In the genomic region with DNA sequence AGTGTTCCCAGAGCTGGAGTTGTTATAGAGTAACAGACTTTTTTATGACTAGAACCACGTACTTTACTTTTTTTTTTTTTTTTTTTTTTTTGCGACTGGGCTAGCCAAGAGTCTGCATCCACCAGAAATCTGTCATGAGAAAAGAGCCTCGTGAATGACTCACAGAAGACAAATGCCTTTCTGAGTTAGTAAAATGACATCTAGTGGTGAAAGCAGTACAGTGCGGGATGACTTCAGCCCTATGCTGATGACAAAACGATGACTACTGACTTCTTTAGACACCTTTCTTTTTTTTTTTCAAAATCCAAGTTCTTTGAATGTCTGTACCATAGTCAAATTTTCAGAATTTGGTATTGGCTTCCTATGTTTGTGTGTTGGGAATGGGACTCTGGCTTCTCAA, we compare ENCODE assay signal across 8 mouse cellular contexts. TPM values are rescaled to one million over a fixed set of nuclear protein-coding genes. Genes with fewer than 3 reads are reported as not detected.
DNase-seq lines count a peak whose midpoint lies in the region; ATAC-seq and TF ChIP-seq lines count a peak whose summit lies in the region.

No protein-coding gene starts in this region.

- H3K27me3 ChIP-seq in E14TG2a.4 (ENCODE audit: insufficient read depth, low read length) = no peaks in the 10 kb centered on the region
- no peaks in the 10 kb centered on the region for H3K27me3 ChIP-seq in embryonic facial prominence, embryonic 14.5 days (replicated peaks; ENCODE audit: control insufficient read depth, insufficient read depth, low read length)
- no peaks in the 10 kb centered on the region for H3K27me3 ChIP-seq in heart, embryonic 16.5 days (ENCODE audit: control insufficient read depth, insufficient read depth, low read length)
- no peaks in the 10 kb centered on the region for H3K27me3 ChIP-seq in liver, embryonic 16.5 days (ENCODE audit: control insufficient read depth, insufficient read depth, low read depth, low read length)
- H3K27me3 ChIP-seq in neural tube, embryonic 14.5 days (ENCODE audit: control insufficient read depth, insufficient read depth, low read length) = no peaks in the 10 kb centered on the region

- H3K9ac ChIP-seq in embryonic facial prominence, embryonic 14.5 days (ENCODE audit: low read depth, low read length) = peak overlapping the region; percentile 79
- H3K9ac ChIP-seq in heart, embryonic 16.5 days (ENCODE audit: low read length) = peak overlapping the region; percentile 88
- H3K9ac ChIP-seq in liver, embryonic 16.5 days (ENCODE audit: low read depth, low read length) = peak overlapping the region; percentile 82
- H3K9ac ChIP-seq in neural tube, embryonic 14.5 days (replicated peaks; ENCODE audit: low read depth, low read length) = peak overlapping the region; percentile 71; the same call in 1 of the 2 replicates

- H3K9me3 ChIP-seq in E14TG2a.4 (ENCODE audit: low read length) = peaks cover 4% of the 10 kb centered on the region; the same call in 1 of the 2 replicates
- H3K9me3 ChIP-seq in embryonic facial prominence, embryonic 14.5 days (ENCODE audit: control insufficient read depth, low read length) = no peaks in the 10 kb centered on the region
- H3K9me3 ChIP-seq in heart, embryonic 16.5 days (replicated peaks; ENCODE audit: control insufficient read depth, low read length) = no peaks in the 10 kb centered on the region
- H3K9me3 ChIP-seq in liver, embryonic 16.5 days (replicated peaks; ENCODE audit: control insufficient read depth, low read length) = no peaks in the 10 kb centered on the region
- H3K9me3 ChIP-seq in neural tube, embryonic 14.5 days (ENCODE audit: control insufficient read depth, low read length) = no peaks in the 10 kb centered on the region

- ATAC-seq in embryonic facial prominence, embryonic 14.5 days (ENCODE audit: low read depth) = peak; percentile 85
- peak; percentile 80 for ATAC-seq in heart, embryonic 16.5 days (replicated peaks; ENCODE audit: extremely low read depth, insufficient read depth, low FRiP score)
- peak; percentile 62 for ATAC-seq in liver, embryonic 16.5 days (ENCODE audit: low read depth)
- peak; percentile 86 for ATAC-seq in neural tube, embryonic 14.5 days (ENCODE audit: low read depth)

- WGBS in embryonic facial prominence, embryonic 14.5 days = 1% methylated on average over 5 of the region's 5 CpGs
- WGBS in heart, embryonic 16.5 days = 3% methylated on average over 5 of the region's 5 CpGs
- 4% methylated on average over 5 of the region's 5 CpGs for WGBS in liver, embryonic 16.5 days (ENCODE audit: insufficient replicate concordance)
- 9% methylated on average over 5 of the region's 5 CpGs for WGBS in neural tube, embryonic 14.5 days

- DNase-seq in adrenal gland, postnatal 25 days = peak; percentile 7
- peak; percentile 89 for DNase-seq in embryonic facial prominence, embryonic 14.5 days (ENCODE audit: low spot score)
- DNase-seq in kidney, postnatal 4 days = peak; percentile 30 to 57
- DNase-seq in gastrocnemius, postnatal 10 days = no peak

- H3K4me1 ChIP-seq in E14TG2a.4 (replicated peaks; ENCODE audit: low read depth, low read length) = peaks cover 17% of the 10 kb centered on the region
- H3K4me1 ChIP-seq in embryonic facial prominence, embryonic 14.5 days (ENCODE audit: control insufficient read depth, insufficient read depth, low read length) = peaks cover 8% of the 10 kb centered on the region
- peaks cover 13% of the 10 kb centered on the region for H3K4me1 ChIP-seq in heart, embryonic 16.5 days (ENCODE audit: control insufficient read depth, insufficient read depth, low read length)
- peaks cover 9% of the 10 kb centered on the region for H3K4me1 ChIP-seq in liver, embryonic 16.5 days (ENCODE audit: control insufficient read depth, low read depth, low read length)
- H3K4me1 ChIP-seq in neural tube, embryonic 14.5 days (ENCODE audit: control insufficient read depth, insufficient read depth, low read length) = peaks cover 10% of the 10 kb centered on the region; the same call in 1 of the 2 replicates

- peak overlapping the region; percentile 66 for H3K4me2 ChIP-seq in embryonic facial prominence, embryonic 14.5 days (ENCODE audit: low read depth, low read length)
- peak overlapping the region; percentile 87 for H3K4me2 ChIP-seq in heart, embryonic 16.5 days (ENCODE audit: low read depth, low read length)
- peak overlapping the region; percentile 92 for H3K4me2 ChIP-seq in liver, embryonic 16.5 days (ENCODE audit: low read depth, low read length)
- H3K4me2 ChIP-seq in neural tube, embryonic 14.5 days (ENCODE audit: low read depth, low read length) = peak overlapping the region; percentile 75

- 0 out of 2 replicates have a peak, but pooled peaks have one; percentile 11 for TF ChIP-seq CTCF in E14TG2a.4 (conservative IDR thresholded peaks at IDR 0.05; ENCODE audit: low read length)

- H3K36me3 ChIP-seq in E14TG2a.4 (ENCODE audit: insufficient read depth, low read length) = 0 out of 2 replicates have a peak, but pooled peaks cover 6% of the 10 kb centered on the region
- H3K36me3 ChIP-seq in embryonic facial prominence, embryonic 14.5 days (ENCODE audit: control insufficient read depth, insufficient read depth, low read length) = peaks cover 7% of the 10 kb centered on the region
- peaks cover under 1% of the 10 kb centered on the region; the same call in 1 of the 2 replicates for H3K36me3 ChIP-seq in heart, embryonic 16.5 days (ENCODE audit: control insufficient read depth, insufficient read depth)
- H3K36me3 ChIP-seq in liver, embryonic 16.5 days (ENCODE audit: control insufficient read depth, insufficient read depth) = no peaks in the 10 kb centered on the region
- H3K36me3 ChIP-seq in neural tube, embryonic 14.5 days (ENCODE audit: control insufficient read depth, insufficient read depth, low read length) = no peaks in the 10 kb centered on the region

- peak overlapping the region; percentile 83 for H3K4me3 ChIP-seq in E14TG2a.4 (replicated peaks; ENCODE audit: low read length)
- peak overlapping the region; percentile 75 for H3K4me3 ChIP-seq in embryonic facial prominence, embryonic 14.5 days (ENCODE audit: low read depth, low read length)
- H3K4me3 ChIP-seq in heart, embryonic 16.5 days (ENCODE audit: low read length) = peak overlapping the region; percentile 83
- H3K4me3 ChIP-seq in liver, embryonic 16.5 days (ENCODE audit: low read depth, low read length) = peak overlapping the region; percentile 77
- peak overlapping the region; percentile 68 for H3K4me3 ChIP-seq in neural tube, embryonic 14.5 days (ENCODE audit: low read depth, low read length)

- peak overlapping the region; percentile 91 for H3K27ac ChIP-seq in embryonic facial prominence, embryonic 14.5 days (replicated peaks; ENCODE audit: low read depth, low read length)
- H3K27ac ChIP-seq in heart, embryonic 16.5 days (ENCODE audit: low read length) = peak overlapping the region; percentile 91
- peak overlapping the region; percentile 90 for H3K27ac ChIP-seq in liver, embryonic 16.5 days (ENCODE audit: low read length)
- peak overlapping the region; percentile 94 for H3K27ac ChIP-seq in neural tube, embryonic 14.5 days (ENCODE audit: low read depth, low read length)

RNA-seq across cellular contexts. Expression of gene Zfp948, which starts 0.6 kb away (rescaled TPM):
- 10.0 and 10.7 TPM in 2 replicates for total RNA-seq in adrenal gland, postnatal 25 days (2021)
- polyA plus RNA-seq in embryonic facial prominence, embryonic 14.5 days (2014; fragmentation: Nextera tagmentation; extraction: Ambion mirVana) = 23.1 and 24.6 TPM in 2 replicates
- polyA plus RNA-seq in heart, embryonic 16.5 days (2015; fragmentation: Nextera tagmentation; extraction: Ambion mirVana) = 10.9 and 13.2 TPM in 2 replicates
- 5.1 and 5.2 TPM in 2 replicates for polyA plus RNA-seq in liver, embryonic 16.5 days (2015; fragmentation: Nextera tagmentation; extraction: Ambion mirVana)
- 23.7 and 27.1 TPM in 2 replicates for polyA plus RNA-seq in neural tube, embryonic 14.5 days (2014; fragmentation: Nextera tagmentation; extraction: Ambion mirVana)
- total RNA-seq in gastrocnemius, postnatal 10 days (2021) = 1 to 10 TPM; 4.6 to 6.2 TPM

RNA-seq across cellular contexts. Expression of gene Zfp52, which starts 30.9 kb away (rescaled TPM):
- total RNA-seq in adrenal gland, postnatal 25 days (2021) = 30.4 and 31.9 TPM in 2 replicates
- polyA plus RNA-seq in embryonic facial prominence, embryonic 14.5 days (2014; fragmentation: Nextera tagmentation; extraction: Ambion mirVana) = 3.1 and 4.0 TPM in 2 replicates
- polyA plus RNA-seq in heart, embryonic 16.5 days (2015; fragmentation: Nextera tagmentation; extraction: Ambion mirVana) = 4.3 and 4.9 TPM in 2 replicates
- polyA plus RNA-seq in liver, embryonic 16.5 days (2015; fragmentation: Nextera tagmentation; extraction: Ambion mirVana) = 0.59 and 0.86 TPM in 2 replicates
- polyA plus RNA-seq in neural tube, embryonic 14.5 days (2014; fragmentation: Nextera tagmentation; extraction: Ambion mirVana) = 1.5 and 2.3 TPM in 2 replicates
- total RNA-seq in gastrocnemius, postnatal 10 days (2021) = 1 to 10 TPM; 3.3 to 4.5 TPM
